Mouse (Mus musculus) CD4-positive, CD25-positive, alpha-beta regulatory T cell, adult 2 months (primary cell): ENCODE measurements at regions not wholly inside any gene's neighbourhood (a gene's known extent, or its start where the extent isn't known, plus 50 kb on each side); places are given as distances from the start of the nearest gene placed in this dataset.

Source experiments
- DNase-seq: peaks from one replicate; pipeline ENCODE4 v3.0.0-alpha.2; 2012; ENCODE audit warnings: low read depth, low spot score

GRCm38 (mm10) chr7:137748936-137749335 lies 311.5 kb downstream of the Glrx3 start:
- DNase-seq = no peak

GRCm38 (mm10) chr7:137750741-137751140 lies 313.3 kb downstream of the Glrx3 start:
- DNase-seq = no peak

- no peak for DNase-seq
Observed at GRCm38 (mm10) chr7:137751151-137751859, 313.9 kb downstream of the Glrx3 start.

GRCm38 (mm10) chr7:137765961-137766360 lies 328.5 kb downstream of the Glrx3 start:
- DNase-seq = no peak

GRCm38 (mm10) chr7:137766721-137767120 lies 329.3 kb downstream of the Glrx3 start:
- DNase-seq = no peak

GRCm38 (mm10) chr7:137773051-137773964 lies 335.9 kb downstream of the Glrx3 start:
- no peak for DNase-seq

GRCm38 (mm10) chr7:137773965-137774310 lies 336.5 kb downstream of the Glrx3 start:
- DNase-seq = no peak

GRCm38 (mm10) chr7:137783954-137784353 lies 346.5 kb downstream of the Glrx3 start:
- DNase-seq = peak; percentile 23

GRCm38 (mm10) chr7:137805361-137805760 lies 367.9 kb downstream of the Glrx3 start:
- no peak for DNase-seq

- DNase-seq = no peak
Observed at GRCm38 (mm10) chr7:137812839-137813238, 375.4 kb downstream of the Glrx3 start.

GRCm38 (mm10) chr7:137840520-137840919 lies 403.1 kb downstream of the Glrx3 start:
- no peak for DNase-seq

- no peak for DNase-seq
Observed at GRCm38 (mm10) chr7:137841044-137841443, 403.6 kb downstream of the Glrx3 start.

- DNase-seq = no peak
Observed at GRCm38 (mm10) chr7:137841456-137842100, 404.2 kb downstream of the Glrx3 start.

- DNase-seq = no peak
Observed at GRCm38 (mm10) chr7:137847856-137848255, 410.4 kb downstream of the Glrx3 start.

- no peak for DNase-seq
Observed at GRCm38 (mm10) chr7:137851061-137851460, 413.6 kb downstream of the Glrx3 start.

GRCm38 (mm10) chr7:137859681-137860080 lies 422.3 kb downstream of the Glrx3 start:
- no peak for DNase-seq

GRCm38 (mm10) chr7:137860520-137860919 lies 423.1 kb downstream of the Glrx3 start:
- no peak for DNase-seq

- no peak for DNase-seq
Observed at GRCm38 (mm10) chr7:137864912-137865311, 427.5 kb downstream of the Glrx3 start.

GRCm38 (mm10) chr7:137865457-137865856 lies 428.0 kb downstream of the Glrx3 start:
- DNase-seq = no peak

- DNase-seq = no peak
Observed at GRCm38 (mm10) chr7:137866880-137867279, 429.5 kb downstream of the Glrx3 start.

- DNase-seq = no peak
Observed at GRCm38 (mm10) chr7:137868501-137868900, 431.1 kb downstream of the Glrx3 start.

GRCm38 (mm10) chr7:137875306-137875705 lies 437.9 kb downstream of the Glrx3 start:
- DNase-seq = no peak
